Mouse (Mus musculus): ENCODE measurements around the gene Pard3. TPM values are rescaled to one million over a fixed set of nuclear protein-coding genes. Genes with fewer than 3 reads are reported as not detected.

Pard3 gene
- polyA plus RNA-seq, 3 experiments from 2014 or later = not detected

- ATAC-seq = peak; percentile 75
Measured at GRCm38 (mm10) chr8:127440834-127441485, 377.3 kb downstream of the Pard3 start.

GRCm38 (mm10) chr8:127447401-127447800, 383.7 kb downstream of the Pard3 start:
- no peak for ATAC-seq

- ATAC-seq = no peak
Measured at GRCm38 (mm10) chr8:127449066-127449840, 385.6 kb downstream of the Pard3 start.

- ATAC-seq = no peak
Measured at GRCm38 (mm10) chr8:127450954-127451668, 387.4 kb downstream of the Pard3 start.

- ATAC-seq = no peak
Measured at GRCm38 (mm10) chr8:127452364-127452763, 388.7 kb downstream of the Pard3 start.

- ATAC-seq = no peak
Measured at GRCm38 (mm10) chr8:127457901-127458300, 394.2 kb downstream of the Pard3 start.

GRCm38 (mm10) chr8:127461173-127461572, 397.5 kb downstream of the Pard3 start:
- ATAC-seq = no peak

- ATAC-seq = no peak
Measured at GRCm38 (mm10) chr8:127462378-127462935, 398.8 kb downstream of the Pard3 start.

GRCm38 (mm10) chr8:127464300-127464699, 400.6 kb downstream of the Pard3 start:
- ATAC-seq = no peak

- ATAC-seq = no peak
Measured at GRCm38 (mm10) chr8:127472204-127472603, 408.5 kb downstream of the Pard3 start.

GRCm38 (mm10) chr8:127480003-127480402, 416.3 kb downstream of the Pard3 start:
- ATAC-seq = no peak

GRCm38 (mm10) chr8:127485618-127486017, 421.9 kb downstream of the Pard3 start:
- ATAC-seq = no peak

GRCm38 (mm10) chr8:127491963-127492362, 428.3 kb downstream of the Pard3 start:
- ATAC-seq = no peak

- ATAC-seq = no peak
Measured at GRCm38 (mm10) chr8:127495226-127495780, 431.6 kb downstream of the Pard3 start.

GRCm38 (mm10) chr8:127498997-127499719, 435.5 kb downstream of the Pard3 start:
- no peak for ATAC-seq

GRCm38 (mm10) chr8:127499720-127500114, 436.0 kb downstream of the Pard3 start:
- peak; percentile 56 for ATAC-seq

- ATAC-seq = peak; percentile 78
Measured at GRCm38 (mm10) chr8:127500206-127500605, 436.5 kb downstream of the Pard3 start.

- ATAC-seq = peak; percentile 42
Measured at GRCm38 (mm10) chr8:127501756-127502155, 438.1 kb downstream of the Pard3 start.

- ATAC-seq = no peak
Measured at GRCm38 (mm10) chr8:127505286-127505685, 441.6 kb downstream of the Pard3 start.

- ATAC-seq = no peak
Measured at GRCm38 (mm10) chr8:127506336-127506735, 442.6 kb downstream of the Pard3 start.

- ATAC-seq = no peak
Measured at GRCm38 (mm10) chr8:127511341-127511740, 447.6 kb downstream of the Pard3 start.

GRCm38 (mm10) chr8:127512001-127512573, 448.4 kb downstream of the Pard3 start:
- ATAC-seq = no peak
